Mouse (Mus musculus) embryonic fibroblast, embryonic 13.5 days (primary cell): ENCODE data around the gene Nusap1. TPM values are rescaled to one million over a fixed set of nuclear protein-coding genes. Genes with fewer than 3 reads are reported as not detected.
"Not testable (repeated sequence)": the region's sequence is repeated elsewhere in the genome, so short reads cannot be mapped to it uniquely, and the experiment has no call there.

Experiments used
- H3K27ac ChIP-seq: 2 replicates; pipeline ENCODE4 v1.5.1; 2012; ENCODE audit warnings: low read length, control low read depth, inconsistent platforms; ENCODE audit not compliant: insufficient read depth
- H3K4me1 ChIP-seq: 2 replicates; pipeline ENCODE4 v1.6.1; 2011; ENCODE audit warnings: low read length; ENCODE audit not compliant: control insufficient read depth, insufficient read depth
- H3K4me3 ChIP-seq: 2 replicates; pipeline ENCODE4 v1.5.1; 2011; ENCODE audit warnings: mild to moderate bottlenecking, control low read depth, low read length; ENCODE audit not compliant: insufficient read depth
- CTCF ChIP-seq: IDR thresholded peaks from 2 replicates; pipeline ENCODE4 v1.5.1; 2011; ENCODE audit warnings: mild to moderate bottlenecking, control low read depth, low read length, moderate library complexity, borderline replicate concordance; ENCODE audit not compliant: insufficient read depth
- POLR2A ChIP-seq: IDR thresholded peaks from 2 replicates; pipeline ENCODE4 v1.6.1; 2011; ENCODE audit warnings: low read depth, mild to moderate bottlenecking, control low read depth, low read length, moderate library complexity
- polyA plus RNA-seq: library from polyadenylated mRNA; stranded (reverse); fragments of >200 nt; gene quantifications from 2 replicates; pipeline ENCODE4 v1.2.4, GENCODE M21; 2011; ENCODE audit warnings: low read depth; ENCODE audit not compliant: missing spikeins, insufficient read length

Gene Nusap1
- polyA plus RNA-seq, 1 experiment, result 59.3 TPM

- H3K4me3 ChIP-seq, result peak overlapping the region; percentile 80
- no peak overlapping the region for H3K27ac ChIP-seq
- no peak for TF ChIP-seq POLR2A
- H3K4me1 ChIP-seq, result peaks cover 6% of the 10 kb centered on the region
Observed at GRCm38 (mm10) chr2:119595308-119595707, 22.8 kb upstream of the Nusap1 start.

DNA sequence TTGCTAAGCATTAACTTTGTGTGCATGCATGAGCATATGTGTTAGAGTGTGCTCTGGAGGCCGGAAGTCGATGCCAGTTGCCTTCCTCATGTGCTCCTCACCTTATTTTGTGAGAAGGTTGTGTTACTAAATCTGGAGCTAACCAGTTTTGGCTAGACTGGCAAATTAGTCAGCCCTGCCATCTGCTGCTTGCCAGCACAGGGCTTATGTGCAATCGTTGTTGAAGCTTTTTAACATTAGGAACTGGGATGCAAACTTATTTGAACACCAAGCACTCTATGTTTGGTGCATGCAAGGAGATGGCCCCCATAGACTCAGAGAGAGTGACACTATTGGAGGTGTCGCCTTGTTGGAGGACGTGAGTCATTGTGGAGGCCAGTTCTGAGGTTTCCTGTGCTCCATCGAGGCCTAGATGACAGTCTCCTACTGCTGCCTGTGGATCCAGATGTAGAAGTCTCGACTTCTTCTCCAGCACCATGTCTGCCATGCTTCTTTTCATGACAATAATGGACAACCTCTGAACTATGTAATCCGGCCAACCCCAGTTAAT is 21.2 kb upstream of the Nusap1 start:
- Histone ChIP-seq H3K27ac (no peak overlapping the region), H3K4me3 (no peak overlapping the region), H3K4me1 (peaks cover 6% of the 10 kb centered on the region)
- TF ChIP-seq CTCF, result no peak
- no peak for TF ChIP-seq POLR2A

GRCm38 (mm10) chr2:119601027-119601426 is 17.1 kb upstream of the Nusap1 start:
- Histone ChIP-seq H3K4me1 (no peaks in the 10 kb centered on the region; the same call in 1 of the 2 replicates), H3K4me3 (no peak overlapping the region), H3K27ac (no peak overlapping the region)
- TF ChIP-seq CTCF, result no peak
- no peak for TF ChIP-seq POLR2A

DNA sequence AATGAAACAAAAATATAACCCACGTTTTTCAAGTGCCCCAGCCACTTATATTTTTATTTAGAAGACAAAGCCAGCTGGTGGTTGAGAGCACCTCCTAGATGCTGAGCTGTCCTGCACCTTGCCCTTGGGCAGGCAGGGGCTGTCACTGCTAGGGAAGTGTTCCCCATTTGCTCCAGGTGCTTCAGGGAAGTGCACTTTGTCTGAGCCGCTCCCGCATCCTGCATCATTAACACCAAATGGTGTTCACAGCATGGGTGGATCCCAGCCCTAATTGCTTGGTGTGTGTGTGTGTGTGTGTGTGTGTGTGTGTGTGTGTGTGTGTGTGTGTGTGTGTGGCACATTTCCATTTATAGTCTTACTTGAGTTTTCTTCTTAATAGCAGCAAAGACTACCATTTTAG is 16.5 kb upstream of the Nusap1 start:
- H3K4me1 ChIP-seq, H3K27ac ChIP-seq, H3K4me3 ChIP-seq: not testable (repeated sequence)

GRCm38 (mm10) chr2:119602488-119602887 is 15.6 kb upstream of the Nusap1 start:
- H3K4me3 ChIP-seq, result no peak overlapping the region
- TF ChIP-seq POLR2A, result no peak
- H3K27ac ChIP-seq, result 0 out of 2 replicates have a peak overlapping the region, but pooled peaks have one; percentile 57
- H3K4me1 ChIP-seq, result no peaks in the 10 kb centered on the region; the same call in 1 of the 2 replicates

DNA sequence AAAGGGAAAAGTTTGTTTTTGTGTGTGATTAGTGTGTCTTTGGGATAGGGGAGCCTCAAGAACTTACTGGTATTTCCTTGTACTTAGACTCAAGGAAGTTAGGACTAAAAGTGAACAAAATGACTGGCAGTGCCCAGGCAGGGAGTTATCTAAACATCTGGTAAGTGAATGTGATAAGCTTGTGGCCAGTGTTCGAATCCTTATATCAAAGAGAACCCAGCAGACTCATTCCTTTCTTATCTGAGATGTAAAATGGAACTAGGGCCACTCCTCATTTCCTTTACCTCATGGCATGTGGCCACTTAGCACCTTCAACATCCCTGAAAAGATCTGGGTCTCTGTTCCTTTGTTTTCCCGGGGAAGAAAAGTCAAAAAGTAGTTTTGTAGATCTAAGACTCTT is 14.2 kb upstream of the Nusap1 start:
- H3K27ac ChIP-seq, result no peak overlapping the region
- H3K4me3 ChIP-seq, result no peak overlapping the region
- no peaks in the 10 kb centered on the region; the same call in 1 of the 2 replicates for H3K4me1 ChIP-seq
- TF ChIP-seq CTCF, result no peak
- no peak for TF ChIP-seq POLR2A

DNA sequence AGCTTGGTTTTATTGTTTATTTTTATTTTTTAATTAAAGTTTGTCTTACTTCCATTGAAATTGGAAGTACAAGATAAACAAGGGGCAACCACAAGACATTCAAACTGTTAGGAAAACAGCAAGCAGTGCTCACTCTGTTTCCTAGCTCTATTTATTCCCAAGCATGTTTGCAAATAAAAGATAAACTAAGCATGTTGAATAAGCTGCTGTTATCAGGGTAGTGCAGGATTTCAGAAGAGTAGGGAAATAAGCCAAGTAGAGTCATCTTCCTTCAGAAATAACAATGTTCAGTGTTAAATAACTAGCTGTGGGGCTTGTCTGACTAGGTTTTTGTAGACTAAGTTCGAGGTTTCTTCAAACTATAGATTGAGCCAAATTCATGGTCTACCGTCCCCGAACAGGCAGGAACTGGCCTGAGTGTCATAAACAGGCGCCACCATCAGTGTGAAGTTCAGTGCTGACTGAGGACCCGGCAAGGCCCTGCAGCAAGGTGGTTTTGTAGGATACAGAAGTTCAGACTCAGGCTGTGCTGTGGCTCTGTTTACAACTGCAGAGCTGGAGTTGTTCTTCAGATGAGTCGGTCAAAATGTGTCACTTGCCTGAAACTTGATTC is 12.6 kb upstream of the Nusap1 start:
- Histone ChIP-seq H3K27ac (no peak overlapping the region), H3K4me1 (no peaks in the 10 kb centered on the region), H3K4me3 (no peak overlapping the region)
- TF ChIP-seq CTCF (no peak), POLR2A (no peak)

- no peak overlapping the region for H3K27ac ChIP-seq
- no peaks in the 10 kb centered on the region for H3K4me1 ChIP-seq
- no peak overlapping the region for H3K4me3 ChIP-seq
- no peak for TF ChIP-seq POLR2A
- no peak for TF ChIP-seq CTCF
Observed at GRCm38 (mm10) chr2:119607023-119607422, 11.1 kb upstream of the Nusap1 start.

DNA sequence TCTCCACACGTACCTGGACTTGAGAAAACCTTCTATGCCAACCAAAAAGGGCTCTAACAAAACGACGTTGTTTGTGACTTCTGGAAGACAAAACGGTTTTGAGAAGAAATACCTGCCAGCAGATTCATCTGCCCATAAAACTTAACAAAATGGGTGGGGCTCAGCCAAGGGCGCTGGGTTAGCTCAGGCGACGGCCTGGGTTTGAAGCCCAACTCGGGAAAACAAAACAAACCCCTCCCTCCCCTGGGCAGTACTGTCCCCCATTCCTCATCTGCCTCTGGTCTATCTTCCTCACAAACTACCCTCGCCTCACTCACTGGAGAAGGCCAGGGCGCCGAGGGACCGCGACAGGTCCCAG is 278 bp upstream of the Nusap1 start:
- H3K4me3 ChIP-seq, result peak overlapping the region; percentile 79
- H3K4me1 ChIP-seq, result no peaks in the 10 kb centered on the region
- H3K27ac ChIP-seq, result no peak overlapping the region
- TF ChIP-seq CTCF (no peak), POLR2A (no peak)

DNA sequence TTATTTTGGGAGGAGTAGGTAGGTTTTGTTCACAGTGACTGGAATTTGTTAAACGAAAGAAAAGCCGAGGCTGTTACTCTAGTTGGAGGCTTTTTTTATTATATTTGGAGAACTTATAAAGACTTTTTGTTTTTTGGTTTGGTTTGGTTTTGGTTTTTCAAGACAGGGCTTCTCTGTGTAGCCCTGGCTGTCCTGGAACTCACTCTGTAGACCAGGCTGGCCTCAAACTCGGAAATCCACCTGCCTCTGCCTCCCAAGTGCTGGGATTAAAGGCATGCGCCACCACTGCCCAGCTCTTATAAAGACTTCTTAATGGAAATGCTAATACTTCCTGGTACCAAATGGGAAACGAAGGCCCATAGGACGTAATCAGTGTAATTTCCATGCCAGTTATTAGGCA is 904 bp downstream of the Nusap1 start:
- not testable (repeated sequence) for H3K4me1 ChIP-seq, H3K27ac ChIP-seq
- peak overlapping the region; percentile 80 for H3K4me3 ChIP-seq

DNA sequence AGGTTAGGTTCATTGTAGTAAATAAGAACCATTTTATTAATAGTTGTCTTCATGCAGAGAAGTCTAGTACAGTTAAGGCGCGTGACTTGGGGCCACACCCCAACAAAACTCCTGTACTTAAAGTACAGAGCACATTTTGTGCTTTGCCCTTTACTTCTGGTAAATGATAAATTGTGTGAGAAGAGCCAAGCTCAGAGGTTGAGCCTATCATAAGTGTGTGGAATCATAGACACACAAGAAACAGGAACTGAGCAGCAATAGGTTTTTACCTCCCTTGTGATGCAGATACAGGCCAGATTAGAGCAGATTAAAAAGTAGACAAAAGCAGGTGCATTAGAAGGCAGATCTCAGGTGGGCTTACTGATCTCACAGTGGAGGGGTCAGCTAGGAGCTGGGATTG is 3.2 kb downstream of the Nusap1 start:
- TF ChIP-seq CTCF, result no peak
- no peak for TF ChIP-seq POLR2A
- H3K4me1 ChIP-seq, result no peaks in the 10 kb centered on the region
- no peak overlapping the region for H3K4me3 ChIP-seq
- no peak overlapping the region for H3K27ac ChIP-seq
